Mouse (Mus musculus) gastrocnemius, adult 2 months (tissue): ENCODE measurements around the gene Colca2. TPM values are rescaled to one million over a fixed set of nuclear protein-coding genes. Genes with fewer than 3 reads are reported as not detected.

Experiments
- DNase-seq: peaks from one replicate; pipeline ENCODE4 v3.0.0; 2022
- H3K27ac ChIP-seq: fragments of 200-600 bp; 2 replicates; pipeline ENCODE4 v1.8.1; 2022; ENCODE audit warnings: mild to moderate bottlenecking
- H3K4me3 ChIP-seq: fragments of 200-600 bp; 2 replicates; pipeline ENCODE4 v1.8.1; 2022; ENCODE audit warnings: mild to moderate bottlenecking, moderate library complexity
- CTCF ChIP-seq: fragments of 200-600 bp; IDR thresholded peaks from 2 replicates; pipeline ENCODE4 v1.8.1; 2022; ENCODE audit warnings: antibody characterized with exemption, mild to moderate bottlenecking, moderate library complexity
- intact Hi-C: fragments of 180-260 bp; cut with DNase I; formaldehyde crosslinking; loops from one replicate; pipeline ENCODE4 v1.15.1; 2025
- total RNA-seq, 2 experiments: library from RNA; stranded (reverse); gene quantifications; 2 replicates each; pipeline ENCODE4 v1.2.3; 2021

Gene Colca2
- total RNA-seq, 2 experiments from 2014 or later, result 0.26 to 0.31 TPM

DNA sequence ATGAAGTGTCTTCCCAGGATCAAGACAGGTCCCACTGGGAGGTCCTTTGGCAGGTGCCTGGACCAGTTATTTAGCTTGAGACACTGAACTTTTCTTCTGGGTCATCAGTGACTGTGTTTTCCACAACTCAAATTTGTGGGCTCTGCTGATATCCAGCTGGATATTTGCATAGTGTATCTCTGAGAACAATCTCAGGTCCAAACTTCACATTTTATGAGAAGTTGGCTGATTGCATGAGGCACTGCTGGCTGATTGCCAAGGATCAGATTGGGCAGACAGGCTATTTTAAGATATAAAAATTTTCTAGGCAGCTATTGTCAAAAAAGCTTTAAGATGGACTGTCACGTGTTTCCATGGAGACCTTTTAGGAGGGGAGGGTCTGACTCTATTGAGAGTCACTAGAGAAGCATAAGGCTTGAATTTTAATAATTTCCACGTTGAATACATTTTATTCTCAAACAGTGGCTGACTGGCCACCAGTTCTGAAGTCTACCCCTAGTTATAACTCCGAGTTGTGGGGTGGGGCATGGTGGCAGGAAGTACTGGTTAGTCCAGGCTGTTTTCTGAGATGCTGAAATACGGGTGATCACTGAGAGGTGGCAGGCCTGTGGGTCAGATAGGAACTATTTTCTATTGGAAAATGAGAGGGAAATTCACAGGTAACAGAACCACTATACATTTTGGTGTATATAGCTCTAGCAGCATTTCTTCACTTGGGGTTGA, 21.4 kb downstream of the Colca2 start:
- H3K27ac ChIP-seq, result no peak overlapping the region
- H3K4me3 ChIP-seq, result no peak overlapping the region
- TF ChIP-seq CTCF, result no peak
- intact Hi-C loops, result no loop called here
- DNase-seq, result no peak

DNA sequence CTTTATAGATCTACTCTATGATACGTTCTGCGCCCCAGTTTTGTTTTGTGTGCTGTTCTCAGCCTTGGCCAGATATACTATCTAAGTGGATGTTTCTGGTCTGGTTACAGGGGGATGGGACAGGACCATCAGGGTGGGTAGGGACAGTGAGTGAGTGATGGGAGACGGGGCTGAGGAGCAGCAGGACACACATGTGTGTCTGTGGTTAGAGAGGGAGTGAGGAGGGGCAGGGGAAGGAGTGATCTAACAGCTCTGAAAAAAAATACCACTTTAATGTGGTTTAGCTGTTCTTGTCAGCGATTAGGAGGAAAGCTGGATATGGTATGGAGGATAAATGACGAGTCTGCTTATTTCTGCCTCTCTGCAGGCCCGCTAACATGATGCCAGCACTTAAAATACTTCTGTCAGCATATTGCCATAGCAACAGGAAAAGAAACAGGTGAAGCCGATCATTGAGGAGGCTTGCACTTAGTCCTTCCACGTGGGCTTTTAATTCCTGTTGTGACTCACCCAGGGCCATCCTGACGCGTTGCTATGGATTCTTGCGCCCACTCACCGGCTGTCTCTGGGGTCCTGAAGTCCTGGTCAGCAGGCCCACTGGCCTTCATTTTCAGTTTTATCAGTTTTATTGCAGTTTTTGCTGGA, 39.5 kb downstream of the Colca2 start:
- no peak overlapping the region for H3K27ac ChIP-seq
- no peak for DNase-seq
- H3K4me3 ChIP-seq, result no peak overlapping the region
- intact Hi-C loops, result no loop called here
- no peak for TF ChIP-seq CTCF

GRCm38 (mm10) chr9:51232163-51232562, 46.2 kb downstream of the Colca2 start:
- intact Hi-C loops, result no loop called here
- no peak overlapping the region for H3K27ac ChIP-seq
- H3K4me3 ChIP-seq, result no peak overlapping the region
- no peak for TF ChIP-seq CTCF
- no peak for DNase-seq

DNA sequence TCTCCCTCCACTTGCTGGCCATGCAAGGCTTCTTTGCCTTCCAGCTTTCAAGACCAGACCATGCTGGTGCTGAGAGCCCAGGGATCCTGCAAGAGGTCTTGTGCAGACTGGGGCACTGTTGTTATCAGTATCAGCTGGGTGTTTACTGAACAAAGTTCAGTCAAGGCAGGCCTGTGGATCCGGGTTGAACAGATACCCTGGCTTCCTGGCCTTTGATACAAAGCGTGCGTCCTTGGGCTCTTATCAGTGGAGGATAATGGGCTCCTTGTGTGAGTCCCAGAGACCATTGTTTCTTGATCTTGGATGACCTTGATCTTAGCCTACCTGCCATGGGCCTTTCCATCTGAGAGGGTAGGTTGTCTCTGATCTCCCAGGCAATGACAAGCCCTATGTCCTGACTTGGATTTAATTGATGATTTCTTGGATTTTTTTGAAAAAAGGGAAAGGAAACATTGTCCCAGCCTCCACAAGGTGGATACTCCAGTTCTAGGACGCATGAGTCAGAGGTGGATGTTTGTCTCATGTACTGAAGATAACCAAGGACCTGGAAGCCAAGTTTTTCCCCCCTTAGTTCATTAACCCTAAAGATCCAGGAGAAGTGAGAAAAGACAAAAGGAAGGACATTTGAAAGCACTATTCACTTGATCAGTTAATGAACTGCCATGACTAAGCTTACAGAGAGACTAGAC, 47.5 kb downstream of the Colca2 start:
- Histone ChIP-seq H3K4me3 (no peak overlapping the region), H3K27ac (no peak overlapping the region)
- DNase-seq, result no peak
- intact Hi-C loops, result no loop called here
- TF ChIP-seq CTCF, result no peak

DNA sequence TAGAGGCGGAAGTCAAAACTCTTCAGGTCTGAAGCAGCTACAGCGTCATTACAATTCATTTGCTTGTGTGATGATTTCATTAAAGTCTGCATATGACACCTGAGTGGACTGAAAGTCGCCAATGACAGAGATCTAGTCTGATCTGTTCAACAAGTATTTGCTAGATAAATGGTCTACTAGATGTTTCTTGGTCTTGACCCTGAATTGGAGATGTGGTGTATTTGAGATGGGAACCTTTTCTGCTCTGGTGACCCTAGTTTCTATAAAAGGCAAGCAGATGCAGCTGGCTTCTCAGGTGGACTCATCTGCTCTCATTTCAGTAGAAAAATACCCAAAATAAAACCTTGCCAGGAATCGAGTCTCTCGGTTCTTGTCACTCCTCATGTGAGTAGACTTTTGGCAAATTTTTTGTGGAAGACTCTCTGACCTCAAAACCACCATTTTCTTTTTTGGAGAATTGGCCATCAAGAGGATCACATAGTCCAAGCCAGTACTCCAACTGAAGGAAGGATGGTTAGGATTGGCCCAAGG, 52.7 kb downstream of the Colca2 start:
- Histone ChIP-seq H3K27ac (no peak overlapping the region), H3K4me3 (no peak overlapping the region)
- intact Hi-C loops, result no loop called here
- DNase-seq, result no peak
- TF ChIP-seq CTCF, result no peak

Other genes with a start within 250 kb of the Colca2 start
- not detected for gene Btg4, start 217.7 kb downstream of the Colca2 start, total RNA-seq
- gene Layn, start 201.5 kb downstream of the Colca2 start, total RNA-seq, result 1 to 10 TPM in 1 of 2 experiments, under 1 TPM in 1; 0.94 to 2.1 TPM
- gene 4833427G06Rik, start 176.5 kb downstream of the Colca2 start, total RNA-seq, result not detected
- not detected for gene Gm32742, start 113.1 kb downstream of the Colca2 start, total RNA-seq
- not detected for gene Pou2af1, start 64.9 kb downstream of the Colca2 start, total RNA-seq
- not detected for gene 1810046K07Rik, start 50.3 kb upstream of the Colca2 start, total RNA-seq